Mouse (Mus musculus) megakaryocyte, embryonic 14.5 days (primary cell): ENCODE measurements at regions not wholly inside any gene's neighbourhood (a gene's known extent, or its start where the extent isn't known, plus 50 kb on each side); places are given as distances from the start of the nearest gene placed in this dataset.

Experiments
- H3K27me3 ChIP-seq: replicated peaks from 2 replicates; pipeline ENCODE3; 2012; ENCODE audit warnings: inconsistent platforms
- H3K36me3 ChIP-seq: replicated peaks from 2 replicates; pipeline ENCODE3; 2012; ENCODE audit warnings: low read length, inconsistent platforms, mixed read lengths
- H3K4me1 ChIP-seq: 2 replicates; pipeline ENCODE4 v1.6.1; 2012; ENCODE audit warnings: inconsistent platforms
- H3K4me3 ChIP-seq: replicated peaks from 2 replicates; pipeline ENCODE3; 2012; ENCODE audit warnings: moderate library complexity, mild to moderate bottlenecking, inconsistent platforms
- H3K9me3 ChIP-seq: 2 replicates; pipeline ENCODE4 v1.6.1; 2012; ENCODE audit warnings: inconsistent platforms
- FLI1 ChIP-seq: IDR thresholded peaks from 2 replicates; pipeline ENCODE4 v1.6.1; 2012; ENCODE audit warnings: low read length, inconsistent platforms, mixed read lengths
- GATA1 ChIP-seq: IDR thresholded peaks from 3 replicates; pipeline ENCODE4 v1.6.1; 2012; ENCODE audit warnings: mixed read lengths, low read length, inconsistent platforms, borderline replicate concordance

GRCm38 (mm10) chr7:73593645-73594385, 52.2 kb upstream of the Chd2 start:
- 0 out of 2 replicates have a peak, but pooled peaks cover 5% of the 10 kb centered on the region for H3K9me3 ChIP-seq
- H3K4me1 ChIP-seq, result peaks cover 45% of the 10 kb centered on the region
- H3K4me3 ChIP-seq, result peak overlapping the region; percentile 28
- peaks cover 3% of the 10 kb centered on the region for H3K36me3 ChIP-seq
- TF ChIP-seq FLI1 (no peak), GATA1 (no peak)
- no peaks in the 10 kb centered on the region for H3K27me3 ChIP-seq

- H3K4me3 ChIP-seq, result no peak overlapping the region
- peaks cover 3% of the 10 kb centered on the region for H3K36me3 ChIP-seq
- TF ChIP-seq GATA1, result no peak
- no peak for TF ChIP-seq FLI1
- peaks cover 52% of the 10 kb centered on the region for H3K4me1 ChIP-seq
- no peaks in the 10 kb centered on the region for H3K27me3 ChIP-seq
- H3K9me3 ChIP-seq, result 0 out of 2 replicates have a peak, but pooled peaks cover 5% of the 10 kb centered on the region
Observed at GRCm38 (mm10) chr7:73592857-73593256, 51.2 kb upstream of the Chd2 start.
